Mouse (Mus musculus) heart, postnatal 0 days (tissue): ENCODE measurements at regions not wholly inside any gene's neighbourhood (a gene's known extent, or its start where the extent isn't known, plus 50 kb on each side); places are given as distances from the start of the nearest gene placed in this dataset.

Experiments
- CTCF ChIP-seq: IDR thresholded peaks from 2 replicates; pipeline ENCODE4 v1.5.1; 2016; ENCODE audit warnings: antibody characterized with exemption, control low read depth, low read depth
- EP300 ChIP-seq: IDR thresholded peaks from 2 replicates; pipeline ENCODE4 v1.6.1; 2016; ENCODE audit warnings: antibody characterized with exemption, low read depth

- TF ChIP-seq CTCF (no peak), EP300 (no peak)
Measured at GRCm38 (mm10) chr5:75767213-75767612, 192.5 kb downstream of the Kit start.
